Mouse (Mus musculus): ENCODE results near the gene Amdhd2.

DNA sequence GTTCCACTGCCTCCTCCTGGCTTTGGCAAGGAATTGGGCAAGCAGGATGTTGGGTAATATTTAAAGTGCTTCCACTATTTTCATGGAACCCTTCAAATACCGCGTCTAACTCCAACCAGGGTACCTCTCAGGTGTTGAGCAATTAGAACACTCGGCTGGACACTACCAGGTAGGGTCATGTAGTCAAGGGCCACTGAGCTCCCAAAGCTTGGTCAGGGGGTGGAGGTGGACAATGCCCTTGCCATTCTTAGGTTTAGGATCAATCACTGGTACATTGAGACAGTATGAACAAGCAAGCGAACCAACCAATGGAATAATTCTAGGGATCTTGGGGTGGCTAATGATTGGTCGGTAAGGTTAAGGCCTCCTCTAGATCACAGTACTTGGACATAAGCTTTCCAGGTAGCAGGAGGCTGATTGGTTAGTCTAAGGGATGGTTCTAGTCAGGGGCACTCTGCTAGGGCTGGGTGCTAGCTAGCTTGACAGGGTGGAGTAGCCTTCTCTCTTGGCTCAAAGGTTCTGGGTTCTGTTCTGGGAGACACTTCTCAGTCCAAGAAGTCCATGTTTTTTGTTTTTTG lies 49.0 kb upstream of the Amdhd2 start:
- TF ChIP-seq POLR2A (IDR thresholded peaks at IDR 0.05; ENCODE audit: insufficient read depth, low read depth, low read length) (no peak), CTCF (IDR thresholded peaks at IDR 0.05) (0 out of 2 replicates have a peak, but pooled peaks have one; percentile 1), EP300 (IDR thresholded peaks at IDR 0.05; ENCODE audit: insufficient read depth, low read depth, low read length) (no peak)

Measured in heart, adult 2 months (tissue).